Mouse (Mus musculus) cortical plate, adult 2 months (tissue): Measurements from ENCODE around the gene Epas1.

Experiments used
- CTCF ChIP-seq: fragments of 200-500 bp; IDR thresholded peaks from 2 replicates; pipeline ENCODE4 v1.5.1; 2011; ENCODE audit warnings: mild to moderate bottlenecking, control low read depth, low read length; ENCODE audit not compliant: insufficient read depth; ENCODE audit errors: extremely low read depth
- POLR2A ChIP-seq: fragments of 200-500 bp; IDR thresholded peaks from 2 replicates; pipeline ENCODE4 v1.6.1; 2011; ENCODE audit warnings: mild to moderate bottlenecking, low read length, control low read depth; ENCODE audit not compliant: insufficient read depth; ENCODE audit errors: extremely low read depth

- TF ChIP-seq CTCF (no peak), POLR2A (no peak)
Measured at GRCm38 (mm10) chr17:86798460-86798859, 45.0 kb downstream of the Epas1 start.
